Mouse (Mus musculus): ENCODE results near the gene Terb1. TPM values are rescaled to one million over a fixed set of nuclear protein-coding genes. Genes with fewer than 3 reads are reported as not detected.

The Terb1 gene
- polyA plus RNA-seq, 1 experiment from 2014 or later = 0.48 TPM

GRCm38 (mm10) chr8:104448796-104449195, 60.9 kb downstream of the Terb1 start:
- H3K36me3 ChIP-seq = no peaks in the 10 kb centered on the region

DNA sequence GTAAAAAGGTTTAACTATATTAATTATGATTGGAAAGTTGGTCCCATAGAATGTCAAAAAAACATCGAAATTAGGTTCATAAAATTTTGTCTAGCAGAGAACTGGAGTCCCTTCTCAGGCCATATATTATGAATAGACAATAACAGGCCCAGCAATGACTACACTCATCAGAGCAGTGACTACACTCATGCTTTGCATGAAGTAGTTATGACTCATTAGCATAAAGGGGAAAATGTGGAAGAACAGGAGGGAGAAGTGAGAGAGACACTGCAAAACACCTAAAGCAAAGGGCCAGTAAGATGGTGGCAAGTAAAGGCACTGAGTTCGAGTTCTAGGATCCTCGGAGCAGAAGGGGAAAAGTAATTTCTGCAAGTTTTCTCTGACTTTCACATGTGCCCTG, 63.7 kb downstream of the Terb1 start:
- ATAC-seq (ENCODE audit: insufficient number of reproducible peaks, low FRiP score, low TSS enrichment, low read depth) = no peak
- H3K27ac ChIP-seq (replicated peaks) = no peak overlapping the region
- H3K4me2 ChIP-seq (replicated peaks) = no peak overlapping the region
- no peak overlapping the region for H3K4me3 ChIP-seq (replicated peaks)
- H3K36me3 ChIP-seq = no peaks in the 10 kb centered on the region
- no peaks in the 10 kb centered on the region for H3K27me3 ChIP-seq
- WGBS = 77% methylated on average over 3 of the region's 3 CpGs
- peaks cover 10% of the 10 kb centered on the region for H3K4me1 ChIP-seq
- H3K9me3 ChIP-seq (replicated peaks) = no peaks in the 10 kb centered on the region
- H3K9ac ChIP-seq = no peak overlapping the region

More at GRCm38 (mm10) chr8:104448796-104449195, 60.9 kb downstream of the Terb1 start:
- 62% methylated on average over 3 of the region's 3 CpGs for WGBS
- Histone ChIP-seq H3K9me3 (replicated peaks) (no peaks in the 10 kb centered on the region), H3K4me3 (replicated peaks) (no peak overlapping the region), H3K4me1 (no peaks in the 10 kb centered on the region), H3K27ac (replicated peaks) (no peak overlapping the region), H3K9ac (no peak overlapping the region), H3K27me3 (no peaks in the 10 kb centered on the region), H3K4me2 (replicated peaks) (no peak overlapping the region)
- no peak for ATAC-seq (ENCODE audit: insufficient number of reproducible peaks, low FRiP score, low TSS enrichment, low read depth)

- no peaks in the 10 kb centered on the region for H3K27me3 ChIP-seq
- H3K4me2 ChIP-seq (replicated peaks) = no peak overlapping the region
- H3K36me3 ChIP-seq = peaks cover 4% of the 10 kb centered on the region; the same call in 1 of the 2 replicates
- H3K9me3 ChIP-seq (replicated peaks) = no peaks in the 10 kb centered on the region
- H3K4me3 ChIP-seq (replicated peaks) = no peak overlapping the region
- peaks cover 15% of the 10 kb centered on the region for H3K4me1 ChIP-seq
- H3K27ac ChIP-seq (replicated peaks) = no peak overlapping the region
- no peak for ATAC-seq (ENCODE audit: insufficient number of reproducible peaks, low FRiP score, low TSS enrichment, low read depth)
- no peak overlapping the region for H3K9ac ChIP-seq
- 61% methylated on average over 6 of the region's 6 CpGs for WGBS
These were observed 64.5 kb downstream of the Terb1 start for GRCm38 (mm10) chr8:104445248-104445647.

DNA sequence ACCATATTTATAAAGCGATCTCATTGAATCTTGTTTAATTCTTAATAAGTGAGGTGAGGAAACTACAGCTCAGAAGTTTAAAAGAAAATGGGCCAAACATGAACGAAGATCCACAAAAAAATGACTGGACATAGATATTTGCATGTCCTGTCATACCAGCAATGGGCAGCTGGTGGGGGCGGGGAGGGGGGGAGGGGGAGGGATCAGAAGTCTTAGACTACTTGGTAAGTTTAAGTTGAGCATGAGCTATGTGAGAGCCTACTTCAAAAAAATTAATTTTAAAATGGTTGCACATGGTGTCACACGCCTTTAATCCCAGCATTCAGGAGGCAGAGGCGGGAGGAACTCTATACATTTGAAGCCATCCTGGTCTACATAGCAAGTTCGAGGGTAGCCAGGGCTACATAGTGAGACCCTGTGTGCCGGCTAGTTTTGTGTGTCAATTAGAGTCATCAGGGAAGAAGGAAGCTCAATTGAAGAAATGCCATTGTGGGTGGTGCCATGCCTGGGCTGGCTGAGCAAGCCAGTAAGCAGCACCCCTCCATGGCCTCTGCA, 66.5 kb downstream of the Terb1 start:
- Histone ChIP-seq H3K9ac (no peak overlapping the region), H3K27me3 (no peaks in the 10 kb centered on the region), H3K4me1 (peaks cover 15% of the 10 kb centered on the region), H3K27ac (replicated peaks) (no peak overlapping the region), H3K9me3 (replicated peaks) (no peaks in the 10 kb centered on the region), H3K4me2 (replicated peaks) (peak overlapping the region; percentile 81), H3K36me3 (peaks cover 24% of the 10 kb centered on the region), H3K4me3 (replicated peaks) (peak overlapping the region; percentile 97)
- 0 out of 2 replicates have a peak, but pooled peaks have one; percentile 31 for ATAC-seq (ENCODE audit: insufficient number of reproducible peaks, low FRiP score, low TSS enrichment, low read depth)
- WGBS = 60% methylated on average over 7 of the region's 7 CpGs

- Histone ChIP-seq H3K27ac (replicated peaks) (peak within 1 kb of the TSS; percentile 81), H3K4me2 (replicated peaks) (peak within 1 kb of the TSS; percentile 81), H3K27me3 (no peaks in the 10 kb centered on the region), H3K9me3 (replicated peaks) (no peaks in the 10 kb centered on the region), H3K4me1 (peaks cover 15% of the 10 kb centered on the region), H3K9ac (peak within 1 kb of the TSS; percentile 80), H3K36me3 (peaks cover 28% of the 10 kb centered on the region), H3K4me3 (replicated peaks) (peak within 1 kb of the TSS; percentile 97)
- WGBS = under 1% methylated on average over 73 of the region's 75 CpGs
- peak; percentile 83 for ATAC-seq (ENCODE audit: insufficient number of reproducible peaks, low FRiP score, low TSS enrichment, low read depth)
These were observed 67.2 kb downstream of the Terb1 start, which contains the start of gene Dync1li2 for GRCm38 (mm10) chr8:104442299-104443124. Dync1li2 (minus strand) TSS chr8:104443047.

DNA sequence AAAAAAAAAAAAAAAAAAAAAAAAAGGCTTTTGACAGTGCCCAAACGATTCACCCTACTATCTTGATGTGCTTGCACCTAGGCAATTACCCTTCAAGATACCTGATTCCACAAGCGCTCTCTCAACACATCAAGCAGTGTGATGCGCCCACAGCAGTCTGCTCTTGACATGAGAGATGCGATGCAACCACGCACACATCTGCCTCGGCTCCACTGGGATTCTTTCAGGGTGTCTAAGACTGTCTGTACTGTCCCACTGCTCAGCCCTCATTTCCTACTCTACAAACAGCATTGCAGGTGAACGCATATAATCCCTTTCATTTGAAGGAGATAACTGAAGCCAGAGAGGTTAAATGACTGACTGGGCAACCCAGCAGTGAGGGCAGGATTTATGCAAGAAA, 68.1 kb downstream of the Terb1 start:
- peak overlapping the region; percentile 80 for H3K9ac ChIP-seq
- WGBS = 50% methylated on average over 7 of the region's 7 CpGs
- H3K27me3 ChIP-seq = no peaks in the 10 kb centered on the region
- ATAC-seq (ENCODE audit: insufficient number of reproducible peaks, low FRiP score, low TSS enrichment, low read depth) = no peak
- peak overlapping the region; percentile 81 for H3K4me2 ChIP-seq (replicated peaks)
- peaks cover 18% of the 10 kb centered on the region for H3K4me1 ChIP-seq
- no peak overlapping the region for H3K27ac ChIP-seq (replicated peaks)
- H3K4me3 ChIP-seq (replicated peaks) = peak overlapping the region; percentile 97
- H3K36me3 ChIP-seq = peaks cover 37% of the 10 kb centered on the region
- H3K9me3 ChIP-seq (replicated peaks) = no peaks in the 10 kb centered on the region

DNA sequence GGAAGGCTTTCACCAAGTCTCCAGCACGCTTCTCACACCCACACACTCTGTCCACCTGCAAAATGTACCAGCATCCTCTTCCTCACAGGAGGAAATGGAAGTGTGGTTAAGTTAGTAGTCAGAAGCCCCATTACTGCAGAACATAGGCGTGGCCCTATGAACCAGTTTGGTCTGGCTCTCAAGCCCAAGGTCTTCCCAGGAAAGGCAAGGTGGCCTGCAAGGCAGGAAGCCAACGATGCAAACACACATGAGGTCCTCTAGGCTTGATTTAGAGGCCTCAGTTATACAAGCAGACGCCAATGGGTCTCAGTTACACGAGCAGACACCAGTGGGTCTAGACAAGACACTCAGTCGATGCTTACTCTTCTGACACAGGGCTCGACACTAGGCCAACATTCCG, 70.2 kb downstream of the Terb1 start:
- no peak for ATAC-seq (ENCODE audit: insufficient number of reproducible peaks, low FRiP score, low TSS enrichment, low read depth)
- Histone ChIP-seq H3K27ac (replicated peaks) (no peak overlapping the region), H3K4me1 (peaks cover 34% of the 10 kb centered on the region), H3K27me3 (no peaks in the 10 kb centered on the region), H3K36me3 (peaks cover 57% of the 10 kb centered on the region), H3K4me3 (replicated peaks) (no peak overlapping the region), H3K9ac (no peak overlapping the region), H3K9me3 (replicated peaks) (no peaks in the 10 kb centered on the region), H3K4me2 (replicated peaks) (no peak overlapping the region)
- 95% methylated on average over 8 of the region's 8 CpGs for WGBS

- Histone ChIP-seq H3K9me3 (replicated peaks) (no peaks in the 10 kb centered on the region), H3K36me3 (peaks cover 71% of the 10 kb centered on the region), H3K27me3 (no peaks in the 10 kb centered on the region), H3K4me2 (replicated peaks) (no peak overlapping the region), H3K27ac (replicated peaks) (no peak overlapping the region), H3K4me3 (replicated peaks) (no peak overlapping the region), H3K4me1 (peaks cover 36% of the 10 kb centered on the region), H3K9ac (no peak overlapping the region)
- ATAC-seq (ENCODE audit: insufficient number of reproducible peaks, low FRiP score, low TSS enrichment, low read depth) = no peak
- 91% methylated on average over 13 of the region's 13 CpGs for WGBS
These were observed 72.1 kb downstream of the Terb1 start for GRCm38 (mm10) chr8:104437494-104438135.

- 87% methylated on average over 4 of the region's 4 CpGs for WGBS
- peaks cover 32% of the 10 kb centered on the region for H3K4me1 ChIP-seq
- no peak for ATAC-seq (ENCODE audit: insufficient number of reproducible peaks, low FRiP score, low TSS enrichment, low read depth)
- no peaks in the 10 kb centered on the region for H3K9me3 ChIP-seq (replicated peaks)
- H3K36me3 ChIP-seq = peaks cover 82% of the 10 kb centered on the region
- H3K4me2 ChIP-seq (replicated peaks) = no peak overlapping the region
- no peak overlapping the region for H3K9ac ChIP-seq
- H3K27ac ChIP-seq (replicated peaks) = peak overlapping the region; percentile 73
- no peaks in the 10 kb centered on the region for H3K27me3 ChIP-seq
- H3K4me3 ChIP-seq (replicated peaks) = no peak overlapping the region
These were observed 73.1 kb downstream of the Terb1 start for GRCm38 (mm10) chr8:104436591-104436990.

- Histone ChIP-seq H3K4me3 (replicated peaks) (no peak overlapping the region), H3K4me1 (peaks cover 26% of the 10 kb centered on the region), H3K4me2 (replicated peaks) (no peak overlapping the region), H3K9ac (no peak overlapping the region), H3K27ac (replicated peaks) (peak overlapping the region; percentile 73), H3K36me3 (peaks cover 87% of the 10 kb centered on the region), H3K9me3 (replicated peaks) (no peaks in the 10 kb centered on the region), H3K27me3 (no peaks in the 10 kb centered on the region)
- ATAC-seq (ENCODE audit: insufficient number of reproducible peaks, low FRiP score, low TSS enrichment, low read depth) = peak; percentile 91
- 37% methylated on average over 12 of the region's 12 CpGs for WGBS
These were observed 73.7 kb downstream of the Terb1 start for GRCm38 (mm10) chr8:104436038-104436437.

DNA sequence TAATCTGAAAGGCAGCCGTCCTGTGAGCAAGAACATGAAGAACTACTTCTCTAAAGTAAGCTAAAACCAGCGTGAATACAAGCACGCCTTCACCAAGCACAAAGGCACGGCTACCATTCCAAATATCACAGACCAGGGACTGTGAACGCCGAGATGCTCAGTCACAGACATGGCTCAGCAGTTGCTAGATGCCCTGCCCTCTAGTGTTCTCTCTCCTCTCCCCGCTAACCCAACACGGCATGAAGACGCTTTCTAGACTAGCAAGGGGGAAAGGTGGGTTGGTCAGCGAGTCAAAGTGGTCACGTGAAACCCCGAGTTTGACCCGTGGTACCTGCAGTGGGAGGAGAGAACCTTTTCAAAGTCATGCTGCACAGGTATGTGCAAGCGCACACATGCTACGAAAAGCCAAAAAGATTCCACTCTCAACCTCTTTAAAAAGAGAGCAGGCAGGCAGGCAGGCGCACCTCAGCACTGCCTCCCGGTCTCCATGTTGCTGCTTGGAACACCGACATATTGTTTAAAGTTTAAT, 74.8 kb downstream of the Terb1 start:
- H3K4me3 ChIP-seq (replicated peaks) = no peak overlapping the region
- no peak overlapping the region for H3K27ac ChIP-seq (replicated peaks)
- peaks cover 22% of the 10 kb centered on the region for H3K4me1 ChIP-seq
- no peaks in the 10 kb centered on the region for H3K27me3 ChIP-seq
- H3K9ac ChIP-seq = no peak overlapping the region
- H3K9me3 ChIP-seq (replicated peaks) = no peaks in the 10 kb centered on the region
- 88% methylated on average over 18 of the region's 18 CpGs for WGBS
- ATAC-seq (ENCODE audit: insufficient number of reproducible peaks, low FRiP score, low TSS enrichment, low read depth) = no peak
- no peak overlapping the region for H3K4me2 ChIP-seq (replicated peaks)
- H3K36me3 ChIP-seq = peaks cover 91% of the 10 kb centered on the region
